Mouse (Mus musculus): Measurements from ENCODE around the gene Pdcd1lg2. TPM values are rescaled to one million over a fixed set of nuclear protein-coding genes. Genes with fewer than 3 reads are reported as not detected.

Gene Pdcd1lg2
- polyA plus RNA-seq, 2 experiments, result not detected

GRCm38 (mm10) chr19:29505617-29506016 lies 94.9 kb downstream of the Pdcd1lg2 start:
- Histone ChIP-seq H3K4me3 (replicated peaks; ENCODE audit: low read length) (no peak overlapping the region), H3K4me1 (ENCODE audit: control insufficient read depth, insufficient read depth, low read length) (no peaks in the 10 kb centered on the region), H3K9me3 (ENCODE audit: control insufficient read depth, low read length) (no peaks in the 10 kb centered on the region), H3K36me3 (ENCODE audit: control insufficient read depth, insufficient read depth, low read length) (no peaks in the 10 kb centered on the region), H3K27ac (replicated peaks; ENCODE audit: low read depth, low read length) (no peak overlapping the region), H3K27me3 (ENCODE audit: control insufficient read depth, insufficient read depth, low read length) (no peaks in the 10 kb centered on the region), H3K9ac (ENCODE audit: low read depth, low read length, severe bottlenecking) (no peak overlapping the region), H3K4me2 (replicated peaks; ENCODE audit: low read depth, low read length, severe bottlenecking) (no peak overlapping the region)
- TF ChIP-seq POLR2A (IDR thresholded peaks at IDR 0.05; ENCODE audit: borderline replicate concordance, extremely low read depth, insufficient read depth, insufficient read length), result no peak
- ATAC-seq (ENCODE audit: low FRiP score, low read depth) (no peak), DNase-seq (ENCODE audit: low spot score) (no peak)
- WGBS, result 69% methylated on average over 7 of the region's 7 CpGs

- Histone ChIP-seq H3K9ac (ENCODE audit: low read depth, low read length, severe bottlenecking) (no peak overlapping the region), H3K9me3 (ENCODE audit: control insufficient read depth, low read length) (no peaks in the 10 kb centered on the region), H3K4me3 (replicated peaks; ENCODE audit: low read length) (no peak overlapping the region), H3K27me3 (ENCODE audit: control insufficient read depth, insufficient read depth, low read length) (no peaks in the 10 kb centered on the region), H3K27ac (replicated peaks; ENCODE audit: low read depth, low read length) (no peak overlapping the region), H3K4me2 (replicated peaks; ENCODE audit: low read depth, low read length, severe bottlenecking) (no peak overlapping the region), H3K4me1 (ENCODE audit: control insufficient read depth, insufficient read depth, low read length) (no peaks in the 10 kb centered on the region), H3K36me3 (ENCODE audit: control insufficient read depth, insufficient read depth, low read length) (no peaks in the 10 kb centered on the region)
- no peak for DNase-seq (ENCODE audit: low spot score)
- no peak for ATAC-seq (ENCODE audit: low FRiP score, low read depth)
- TF ChIP-seq POLR2A (IDR thresholded peaks at IDR 0.05; ENCODE audit: borderline replicate concordance, extremely low read depth, insufficient read depth, insufficient read length), result no peak
- 72% methylated on average over 7 of the region's 7 CpGs for WGBS
Measured at GRCm38 (mm10) chr19:29508208-29508607, 97.5 kb downstream of the Pdcd1lg2 start.

GRCm38 (mm10) chr19:29509857-29510256 lies 99.1 kb downstream of the Pdcd1lg2 start:
- Histone ChIP-seq H3K9ac (ENCODE audit: low read depth, low read length, severe bottlenecking) (no peak overlapping the region), H3K27ac (replicated peaks; ENCODE audit: low read depth, low read length) (no peak overlapping the region), H3K27me3 (ENCODE audit: control insufficient read depth, insufficient read depth, low read length) (no peaks in the 10 kb centered on the region), H3K4me2 (replicated peaks; ENCODE audit: low read depth, low read length, severe bottlenecking) (no peak overlapping the region), H3K36me3 (ENCODE audit: control insufficient read depth, insufficient read depth, low read length) (no peaks in the 10 kb centered on the region), H3K4me1 (ENCODE audit: control insufficient read depth, insufficient read depth, low read length) (no peaks in the 10 kb centered on the region), H3K9me3 (ENCODE audit: control insufficient read depth, low read length) (peaks cover 4% of the 10 kb centered on the region; the same call in 1 of the 2 replicates), H3K4me3 (replicated peaks; ENCODE audit: low read length) (no peak overlapping the region)
- no peak for ATAC-seq (ENCODE audit: low FRiP score, low read depth)
- 94% methylated on average over 7 of the region's 7 CpGs for WGBS
- no peak for TF ChIP-seq POLR2A (IDR thresholded peaks at IDR 0.05; ENCODE audit: borderline replicate concordance, extremely low read depth, insufficient read depth, insufficient read length)
- no peak for DNase-seq (ENCODE audit: low spot score)

- no peak for TF ChIP-seq POLR2A (IDR thresholded peaks at IDR 0.05; ENCODE audit: borderline replicate concordance, extremely low read depth, insufficient read depth, insufficient read length)
- Histone ChIP-seq H3K9me3 (ENCODE audit: control insufficient read depth, low read length) (peaks cover 4% of the 10 kb centered on the region; the same call in 1 of the 2 replicates), H3K9ac (ENCODE audit: low read depth, low read length, severe bottlenecking) (no peak overlapping the region), H3K27me3 (ENCODE audit: control insufficient read depth, insufficient read depth, low read length) (no peaks in the 10 kb centered on the region), H3K4me1 (ENCODE audit: control insufficient read depth, insufficient read depth, low read length) (no peaks in the 10 kb centered on the region), H3K4me2 (replicated peaks; ENCODE audit: low read depth, low read length, severe bottlenecking) (no peak overlapping the region), H3K27ac (replicated peaks; ENCODE audit: low read depth, low read length) (no peak overlapping the region), H3K36me3 (ENCODE audit: control insufficient read depth, insufficient read depth, low read length) (peaks cover 2% of the 10 kb centered on the region; the same call in 1 of the 2 replicates), H3K4me3 (replicated peaks; ENCODE audit: low read length) (no peak overlapping the region)
- no peak for ATAC-seq (ENCODE audit: low FRiP score, low read depth)
- WGBS, result 80% methylated on average over 2 of the region's 2 CpGs
- no peak for DNase-seq (ENCODE audit: low spot score)
Measured at GRCm38 (mm10) chr19:29511826-29512225, 101.1 kb downstream of the Pdcd1lg2 start.

- peaks cover 4% of the 10 kb centered on the region; the same call in 1 of the 2 replicates for H3K9me3 ChIP-seq (ENCODE audit: control insufficient read depth, low read length)
- TF ChIP-seq POLR2A (IDR thresholded peaks at IDR 0.05; ENCODE audit: borderline replicate concordance, extremely low read depth, insufficient read depth, insufficient read length), result no peak
- H3K9ac ChIP-seq (ENCODE audit: low read depth, low read length, severe bottlenecking), result no peak overlapping the region
- H3K4me1 ChIP-seq (ENCODE audit: control insufficient read depth, insufficient read depth, low read length), result no peaks in the 10 kb centered on the region
- no peak for DNase-seq (ENCODE audit: low spot score)
- H3K4me3 ChIP-seq (replicated peaks; ENCODE audit: low read length), result no peak overlapping the region
- no peak overlapping the region for H3K27ac ChIP-seq (replicated peaks; ENCODE audit: low read depth, low read length)
- no peaks in the 10 kb centered on the region for H3K27me3 ChIP-seq (ENCODE audit: control insufficient read depth, insufficient read depth, low read length)
- no peak for ATAC-seq (ENCODE audit: low FRiP score, low read depth)
- peaks cover 2% of the 10 kb centered on the region; the same call in 1 of the 2 replicates for H3K36me3 ChIP-seq (ENCODE audit: control insufficient read depth, insufficient read depth, low read length)
- WGBS, result 42% methylated on average over 2 of the region's 2 CpGs
- no peak overlapping the region for H3K4me2 ChIP-seq (replicated peaks; ENCODE audit: low read depth, low read length, severe bottlenecking)
Measured at GRCm38 (mm10) chr19:29513111-29513766, 102.5 kb downstream of the Pdcd1lg2 start.

Data from limb, embryonic 14.5 days (tissue).